In genomic region chr10:76636026-76636425, GRCm38 (mm10) we compare ENCODE assay signal across 8 mouse cellular contexts. TPM values are rescaled to one million over a fixed set of nuclear protein-coding genes. Genes with fewer than 3 reads are reported as not detected.
DNase-seq lines count a peak whose midpoint lies in the region; TF ChIP-seq lines count a peak whose summit lies in the region.

No protein-coding gene starts in this region.

- intact Hi-C loops in gastrocnemius, adult 2 months (cut with DNase I) = no loop called here
- intact Hi-C loops in left cerebral cortex, postnatal 36 days (cut with DNase I) = no loop called here

- DNase-seq in gastrocnemius, adult 2 months = peak; percentile 62
- no peak for DNase-seq in gastrocnemius, postnatal 10 days
- peak; percentile 60 for DNase-seq in heart, adult 8-10 months (ENCODE audit: low spot score)
- peak; percentile 27 for DNase-seq in kidney, adult 9 months
- peak; percentile 59 for DNase-seq in lung, postnatal 25 days (ENCODE audit: low spot score)
- no peak for DNase-seq in ovary, adult 18-20 months (ENCODE audit: low spot score)
- no peak for DNase-seq in layer of hippocampus, adult 9-10 months (ENCODE audit: low spot score)
- no peak for DNase-seq in left cerebral cortex, postnatal 36 days (ENCODE audit: low spot score in 2 of 2)

- H3K4me3 ChIP-seq in gastrocnemius, adult 2 months = no peak overlapping the region

- TF ChIP-seq CTCF in gastrocnemius, adult 2 months (IDR thresholded peaks at IDR 0.05) = no peak

- peak overlapping the region; percentile 76 for H3K27ac ChIP-seq in gastrocnemius, adult 2 months

RNA-seq across cellular contexts. Expression of gene Col6a2, which starts 12.6 kb away (rescaled TPM):
- 10 to 100 TPM; 28.5 to 59.5 TPM for total RNA-seq in gastrocnemius, adult 2 months (2021)
- 100 to 1,000 TPM; 352 to 417 TPM for total RNA-seq in gastrocnemius, postnatal 10 days (2021)
- 10 to 100 TPM; 27.7 to 45.4 (median 40.4) TPM for total RNA-seq in heart, adult 8-10 months (2022)
- 10 to 100 TPM in 1 of 2 experiments, 1 to 10 TPM in 1; 7.4 to 10.1 TPM for total RNA-seq in left cerebral cortex, postnatal 36 days (2021)

Comparison
In these comparisons a context has a peak if more than half of its experiments do, and no peak if none do; other contexts are left out.
1. DNase-seq: peak in gastrocnemius, adult 2 months (single experiment), heart, adult 8-10 months (single experiment), kidney, adult 9 months (single experiment) and lung, postnatal 25 days (single experiment); none in gastrocnemius, postnatal 10 days (single experiment), ovary, adult 18-20 months (single experiment), layer of hippocampus, adult 9-10 months (single experiment) and left cerebral cortex, postnatal 36 days (0 of 2).
2. RNA of gene Col6a2, which starts 12.6 kb away (total RNA-seq): 352 to 417 TPM in gastrocnemius, postnatal 10 days; 28.5 to 59.5 TPM in gastrocnemius, adult 2 months, 27.7 to 45.4 TPM in heart, adult 8-10 months and 7.4 to 10.1 TPM in left cerebral cortex, postnatal 36 days; every median in the first group is over 4 times any median in the second.